Mouse (Mus musculus) liver, postnatal 0 days (tissue): ENCODE measurements around the gene Hoxb3. TPM values are rescaled to one million over a fixed set of nuclear protein-coding genes. Genes with fewer than 3 reads are reported as not detected.

ENCODE experiments used
- ATAC-seq: fragments of 200-750 bp; cut with Nextera tagmentation; 2 replicates; pipeline ENCODE4 v1.8.0; 2017; ENCODE audit warnings: mild to moderate bottlenecking, moderate library complexity
- DNase-seq: peaks from one replicate; pipeline ENCODE4 v3.0.0-alpha.2; 2016
- H3K27ac ChIP-seq: fragments of 300-500 bp; sonication (generic); 2 replicates; pipeline ENCODE4 v1.5.1; 2014; ENCODE audit warnings: antibody characterized with exemption, moderate library complexity, mild to moderate bottlenecking, low read depth
- H3K27me3 ChIP-seq: fragments of 300-500 bp; sonication (generic); 2 replicates; pipeline ENCODE4 v1.6.1; 2014; ENCODE audit warnings: low read length, control low read depth, mixed read lengths; ENCODE audit not compliant: insufficient read depth
- H3K36me3 ChIP-seq: fragments of 300-500 bp; sonication (generic); replicated peaks from 2 replicates; pipeline ENCODE4 v1.6.1; 2014; ENCODE audit warnings: mild to moderate bottlenecking, control low read depth, low read length, moderate library complexity, mixed read lengths; ENCODE audit not compliant: insufficient read depth
- H3K4me1 ChIP-seq: fragments of 300-500 bp; sonication (generic); 2 replicates; pipeline ENCODE4 v1.6.1; 2014; ENCODE audit warnings: antibody characterized with exemption, mild to moderate bottlenecking, control low read depth; ENCODE audit not compliant: insufficient read depth
- H3K4me2 ChIP-seq: fragments of 300-500 bp; sonication (generic); 2 replicates; pipeline ENCODE4 v1.6.1; 2014; ENCODE audit warnings: low read depth, mild to moderate bottlenecking, low read length, moderate library complexity, mixed read lengths
- H3K4me3 ChIP-seq: fragments of 300-500 bp; sonication (generic); 2 replicates; pipeline ENCODE4 v1.5.1; 2014; ENCODE audit warnings: low read depth, low read length
- H3K9ac ChIP-seq: fragments of 300-500 bp; sonication (generic); replicated peaks from 2 replicates; pipeline ENCODE4 v1.6.1; 2014; ENCODE audit warnings: mild to moderate bottlenecking, moderate library complexity
- H3K9me3 ChIP-seq: fragments of 300-500 bp; sonication (generic); 2 replicates; pipeline ENCODE4 v1.6.1; 2016; ENCODE audit warnings: mild to moderate bottlenecking, control low read depth, low read length, mixed read lengths
- CTCF ChIP-seq: sonication (generic); IDR thresholded peaks from 2 replicates; pipeline ENCODE4 v1.5.1; 2016; ENCODE audit warnings: antibody characterized with exemption, low read depth
- EP300 ChIP-seq: IDR thresholded peaks from 2 replicates; pipeline ENCODE4 v1.6.1; 2016; ENCODE audit warnings: antibody characterized with exemption, low read depth, mild to moderate bottlenecking
- WGBS: fragments of 180-500 bp; shearing (Covaris S2); extraction: QIAGEN DNeasy Blood & Tissue Kit; methylation state at CpG from one replicate; pipeline ENCODE4 v1.1.7; 2014; ENCODE audit not compliant: insufficient replicate concordance; 5-methylcytosine and 5-hydroxymethylcytosine counted together
- polyA plus RNA-seq: library from polyadenylated mRNA; unstranded; fragments of >200 nt; fragmentation: Nextera tagmentation; extraction: Ambion mirVana; gene quantifications from 2 replicates; pipeline ENCODE4 v1.2.1, GENCODE M21; 2015

Gene Hoxb3
- polyA plus RNA-seq, 1 experiment from 2014 or later = 0.26 TPM

DNA sequence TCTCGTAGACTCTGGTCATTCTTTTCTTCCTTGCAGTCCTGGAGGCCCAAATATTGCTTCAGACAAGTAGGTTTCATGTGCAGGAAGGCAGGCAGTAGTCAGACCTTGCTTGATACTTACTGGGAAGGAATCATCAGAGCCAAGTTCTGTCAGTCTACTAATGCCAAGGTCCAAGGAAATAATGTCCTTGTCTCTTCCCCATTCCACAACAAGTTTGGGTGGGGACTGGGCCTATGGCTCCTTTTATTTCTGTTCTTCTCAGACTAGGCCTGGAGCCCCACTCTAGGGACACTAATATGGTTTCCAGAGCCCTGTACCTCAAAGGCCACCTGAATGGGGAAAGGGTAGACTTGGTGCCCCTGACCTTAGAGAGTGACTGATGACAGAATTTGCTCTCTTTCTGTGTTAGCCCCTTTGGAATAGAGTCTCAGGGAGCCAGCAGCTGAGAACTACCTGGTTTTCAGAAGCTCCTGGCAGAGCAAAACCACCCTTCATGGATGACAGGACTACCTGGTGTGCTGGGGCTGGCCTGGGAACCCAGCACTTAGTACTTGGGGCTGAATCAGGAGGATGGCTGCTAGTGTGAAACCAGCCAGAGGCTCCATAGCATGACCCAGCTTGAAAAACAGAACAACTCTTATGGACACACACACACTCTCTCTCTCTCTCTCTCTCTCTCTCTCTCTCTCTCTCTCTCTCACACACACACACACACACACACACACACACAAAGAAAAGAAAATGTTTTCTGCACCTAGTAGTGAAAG, 34.5 kb upstream of the Hoxb3 start:
- DNase-seq = no peak
- TF ChIP-seq CTCF (no peak), EP300 (no peak)
- H3K27me3 ChIP-seq = peaks cover 97% of the 10 kb centered on the region
- no peak overlapping the region for H3K4me2 ChIP-seq
- no peaks in the 10 kb centered on the region for H3K36me3 ChIP-seq
- no peak overlapping the region for H3K9ac ChIP-seq
- H3K9me3 ChIP-seq = no peaks in the 10 kb centered on the region
- no peaks in the 10 kb centered on the region for H3K4me1 ChIP-seq
- no peak for ATAC-seq
- H3K4me3 ChIP-seq = no peak overlapping the region
- H3K27ac ChIP-seq = no peak overlapping the region
- 23% methylated on average over 1 of the region's 1 CpGs for WGBS

DNA sequence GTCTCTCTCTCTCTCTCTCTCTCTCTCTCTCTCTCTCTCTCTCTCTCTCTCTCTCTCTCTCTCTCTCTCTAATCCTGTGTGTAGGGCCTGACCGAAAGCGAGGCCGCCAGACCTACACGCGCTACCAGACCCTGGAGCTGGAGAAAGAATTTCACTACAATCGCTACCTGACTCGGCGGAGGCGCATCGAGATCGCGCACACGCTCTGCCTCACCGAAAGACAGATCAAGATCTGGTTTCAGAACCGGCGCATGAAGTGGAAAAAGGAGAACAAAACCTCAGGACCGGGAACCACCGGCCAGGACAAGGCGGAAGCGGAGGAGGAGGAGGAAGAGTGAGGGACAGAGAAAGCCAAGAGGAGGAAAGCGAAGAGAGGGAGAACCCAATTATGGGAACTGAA, 33.8 kb upstream of the Hoxb3 start:
- peaks cover 97% of the 10 kb centered on the region for H3K27me3 ChIP-seq
- H3K4me1 ChIP-seq = no peaks in the 10 kb centered on the region
- ATAC-seq (no peak), DNase-seq (no peak)
- WGBS = 18% methylated on average over 21 of the region's 21 CpGs
- H3K9me3 ChIP-seq = no peaks in the 10 kb centered on the region
- no peaks in the 10 kb centered on the region for H3K36me3 ChIP-seq
- TF ChIP-seq EP300 = no peak
- TF ChIP-seq CTCF = no peak
- H3K9ac ChIP-seq = no peak overlapping the region
- no peak overlapping the region for H3K4me2 ChIP-seq
- no peak overlapping the region for H3K27ac ChIP-seq
- no peak overlapping the region for H3K4me3 ChIP-seq

DNA sequence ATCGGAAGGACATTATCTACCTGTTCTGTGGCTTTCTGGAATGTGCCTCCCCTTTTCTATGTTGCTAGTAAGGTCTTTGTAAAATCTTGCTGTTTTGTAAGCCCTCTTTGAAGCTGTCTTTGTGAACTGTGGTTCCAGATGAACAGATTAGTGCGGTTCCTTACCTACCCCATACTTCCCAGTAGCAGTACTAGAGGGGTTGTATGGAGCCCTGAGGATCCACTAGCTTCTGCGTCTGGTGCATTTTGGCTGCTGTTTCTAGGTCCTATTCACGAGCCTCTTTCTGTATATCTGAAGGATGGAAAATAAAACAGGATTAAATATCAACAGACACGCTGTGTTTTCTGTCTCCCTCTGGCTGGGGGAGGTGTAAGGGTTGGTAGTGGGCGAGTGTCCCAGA, 33.3 kb upstream of the Hoxb3 start:
- ATAC-seq (no peak), DNase-seq (no peak)
- no peak overlapping the region for H3K27ac ChIP-seq
- no peaks in the 10 kb centered on the region for H3K4me1 ChIP-seq
- H3K9ac ChIP-seq = no peak overlapping the region
- H3K27me3 ChIP-seq = peaks cover 97% of the 10 kb centered on the region
- H3K36me3 ChIP-seq = no peaks in the 10 kb centered on the region
- H3K9me3 ChIP-seq = no peaks in the 10 kb centered on the region
- H3K4me2 ChIP-seq = no peak overlapping the region
- TF ChIP-seq EP300 = no peak
- TF ChIP-seq CTCF = no peak
- 27% methylated on average over 6 of the region's 6 CpGs for whole genome bisulfite sequencing
- H3K4me3 ChIP-seq = no peak overlapping the region

DNA sequence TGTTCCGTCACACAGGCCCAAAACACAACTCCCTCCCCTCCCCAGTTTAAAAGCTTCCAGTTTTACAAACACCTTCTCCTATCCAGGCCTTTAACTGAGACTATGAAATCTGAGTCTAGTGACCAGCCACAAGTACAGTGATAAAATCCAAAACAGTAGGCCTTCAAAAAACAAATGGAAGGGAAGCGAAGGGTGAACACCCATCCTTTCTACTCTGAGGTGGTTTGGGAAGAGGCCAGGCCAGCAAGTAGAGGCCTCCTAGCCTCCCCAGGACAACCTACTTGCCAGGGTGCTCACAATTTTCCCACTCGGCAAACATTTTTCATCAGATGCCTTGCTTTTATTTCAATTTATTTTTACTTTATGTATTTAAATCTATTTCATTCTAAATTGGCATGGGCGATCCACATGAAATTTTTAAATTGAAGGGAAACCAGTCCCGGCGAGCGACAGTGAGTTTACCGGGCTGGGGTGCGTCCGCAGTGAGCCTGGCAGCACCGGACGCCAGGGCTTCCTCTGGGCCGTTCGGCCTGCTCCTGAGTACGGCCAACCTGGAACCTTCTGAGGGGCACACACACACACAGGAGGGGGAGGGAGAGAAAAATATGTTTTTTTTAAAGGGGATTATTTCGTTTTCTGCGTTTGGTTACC, 32.3 kb upstream of the Hoxb3 start:
- H3K9ac ChIP-seq = no peak overlapping the region
- peaks cover 97% of the 10 kb centered on the region for H3K27me3 ChIP-seq
- no peaks in the 10 kb centered on the region for H3K9me3 ChIP-seq
- H3K4me3 ChIP-seq = no peak overlapping the region
- DNase-seq = no peak
- WGBS = 33% methylated on average over 17 of the region's 17 CpGs
- TF ChIP-seq CTCF = no peak
- TF ChIP-seq EP300 = no peak
- no peak overlapping the region for H3K27ac ChIP-seq
- H3K4me1 ChIP-seq = no peaks in the 10 kb centered on the region
- ATAC-seq = no peak
- H3K4me2 ChIP-seq = no peak overlapping the region
- no peaks in the 10 kb centered on the region for H3K36me3 ChIP-seq

DNA sequence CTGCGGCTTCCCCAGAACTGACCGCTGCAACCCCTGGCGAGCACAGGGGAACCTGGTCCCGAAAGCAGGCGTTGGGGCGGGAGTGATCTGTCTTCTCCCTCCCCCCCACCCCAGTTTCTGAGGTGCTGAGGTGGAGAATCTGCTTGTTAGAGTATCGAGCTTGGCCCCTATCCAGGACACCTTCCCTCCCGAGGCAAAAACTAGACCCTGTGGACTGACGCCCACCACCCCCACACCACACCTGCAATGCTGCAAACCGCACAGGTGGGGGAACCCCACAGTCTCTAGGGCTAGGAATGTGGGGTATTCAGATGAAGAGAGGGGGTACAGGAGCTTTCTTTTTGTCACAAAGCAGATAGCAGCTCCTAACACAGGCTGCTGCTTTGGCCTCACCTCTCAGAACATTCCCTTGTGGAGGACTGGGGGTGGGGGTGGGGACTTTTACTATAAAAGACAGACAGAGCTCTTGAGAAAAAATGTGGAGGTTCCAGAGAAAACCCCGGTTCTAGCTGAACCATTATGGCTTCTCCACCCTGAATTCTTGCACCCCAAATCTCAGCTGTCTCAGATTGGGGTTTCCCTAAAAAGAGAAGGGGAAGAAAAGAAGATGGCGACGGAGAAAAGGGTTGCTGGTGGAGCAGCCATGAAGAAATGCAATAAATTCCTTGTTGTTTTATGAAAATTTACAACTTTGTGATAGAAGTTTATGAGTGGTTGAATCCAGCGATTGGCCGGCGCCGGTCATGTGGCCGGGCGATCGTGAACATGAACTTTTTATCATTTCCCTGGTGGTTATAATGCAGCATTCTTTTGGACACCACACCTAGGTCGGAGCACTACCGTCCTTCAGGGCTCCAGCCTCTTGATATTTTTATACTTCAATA, 31.2 kb upstream of the Hoxb3 start, which contains the start of gene Hoxb6:
TSS of gene Hoxb6 (plus strand) at position 796 of the 884 bp plus-strand sequence.
- DNase-seq = no peak
- H3K4me1 ChIP-seq = no peaks in the 10 kb centered on the region

More for the DNA sequence above, 31.2 kb upstream of the Hoxb3 start, which contains the start of gene Hoxb6:
- Histone ChIP-seq H3K4me3 (no peak within 1 kb of the TSS), H3K27me3 (peaks cover 97% of the 10 kb centered on the region), H3K27ac (no peak within 1 kb of the TSS), H3K4me2 (no peak within 1 kb of the TSS), H3K9me3 (no peaks in the 10 kb centered on the region), H3K36me3 (no peaks in the 10 kb centered on the region), H3K9ac (no peak within 1 kb of the TSS)
- TF ChIP-seq CTCF (no peak), EP300 (no peak)
- no peak for ATAC-seq
- WGBS = 11% methylated on average over 22 of the region's 22 CpGs
